Mouse (Mus musculus) thymus, postnatal 25 days (tissue): Measurements from ENCODE around the gene Pcif1.

Experiments used
- DNase-seq: peaks from one replicate; pipeline ENCODE4 v3.0.0; 2022

The Pcif1 gene

DNA sequence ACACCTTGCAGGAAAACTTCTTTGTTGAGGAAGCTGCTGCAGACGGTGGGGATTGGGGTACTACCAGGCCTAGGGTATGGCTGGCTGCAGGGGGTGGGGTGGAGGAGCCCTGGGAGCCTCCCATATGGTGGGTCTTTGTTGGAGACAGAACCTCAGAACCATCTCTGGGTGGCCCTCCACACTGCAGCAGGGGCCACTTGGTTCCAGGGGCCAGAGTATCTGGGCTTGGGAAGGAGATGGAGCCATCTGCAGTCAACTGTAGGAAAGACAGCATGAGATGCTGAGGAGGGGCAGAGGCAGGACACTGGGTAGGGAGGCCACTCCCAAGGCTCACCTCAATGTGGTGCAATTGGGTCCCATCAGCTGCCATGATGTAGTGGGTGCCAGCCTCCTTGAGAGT is 15.5 kb downstream of the Pcif1 start:
- DNase-seq, result no peak

- no peak for DNase-seq
Measured at GRCm38 (mm10) chr2:164895885-164896284, 16.8 kb downstream of the Pcif1 start.

GRCm38 (mm10) chr2:164898008-164898407 is 18.9 kb downstream of the Pcif1 start:
- peak; percentile 38 for DNase-seq

DNA sequence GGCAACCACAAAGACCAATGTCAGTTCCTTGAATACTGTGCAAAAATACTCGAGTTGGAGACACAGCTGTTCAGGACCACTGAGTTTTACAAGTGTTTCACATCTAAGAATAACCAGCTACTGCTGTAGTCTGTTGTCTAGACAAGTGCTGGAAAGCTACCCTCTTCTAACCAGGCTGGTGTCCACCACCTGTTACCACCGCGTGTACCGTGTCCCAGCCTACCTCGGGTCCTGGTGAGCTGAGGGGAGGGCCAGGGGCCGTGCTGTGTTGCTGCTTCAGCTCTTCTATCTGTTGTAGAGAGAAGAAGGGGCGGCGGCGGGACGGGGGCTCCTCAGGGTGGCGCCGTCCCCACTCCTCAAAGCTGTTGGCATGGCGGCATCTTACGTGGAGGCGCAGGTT is 19.9 kb downstream of the Pcif1 start:
- no peak for DNase-seq

DNA sequence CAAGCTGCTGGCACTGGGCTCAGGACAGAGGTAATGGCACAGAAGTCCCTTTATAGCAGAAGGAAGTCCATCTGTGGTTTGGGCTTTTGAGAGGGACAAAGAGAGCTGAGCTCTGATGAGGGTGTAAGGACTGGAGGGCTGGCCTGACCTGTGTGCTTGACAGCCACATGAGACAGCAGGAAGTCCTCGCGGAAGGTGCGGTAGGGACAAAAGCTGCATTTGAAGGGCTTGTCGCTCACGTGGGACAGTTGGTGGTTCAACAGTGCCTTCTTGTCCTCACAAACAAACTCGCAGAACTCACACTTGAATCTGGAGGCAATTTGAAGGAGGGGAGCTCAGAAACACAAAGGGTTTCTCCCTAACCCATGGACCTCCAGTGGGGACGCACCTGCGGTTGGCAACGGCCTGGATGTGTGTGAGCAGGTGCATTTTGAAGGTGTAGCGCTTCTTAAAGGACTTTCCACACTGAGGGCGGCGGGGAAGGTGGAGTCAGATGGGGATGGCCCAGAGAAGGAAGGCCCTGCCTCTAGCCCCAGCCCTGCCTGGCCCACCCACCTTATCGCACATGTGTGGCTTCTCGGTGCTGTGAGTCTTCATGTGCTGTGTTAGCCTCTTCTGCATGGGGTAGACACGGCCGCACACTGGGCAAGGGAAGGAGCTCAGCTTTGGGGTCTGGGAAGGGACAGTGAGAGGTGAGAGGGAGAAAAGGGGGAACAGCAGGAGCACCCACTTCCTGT is 20.8 kb downstream of the Pcif1 start:
- peak; percentile 49 for DNase-seq

- DNase-seq, result no peak
Measured at GRCm38 (mm10) chr2:164901380-164901779, 22.3 kb downstream of the Pcif1 start.

GRCm38 (mm10) chr2:164903496-164903895 is 24.4 kb downstream of the Pcif1 start:
- no peak for DNase-seq

GRCm38 (mm10) chr2:164906071-164906470 is 27.0 kb downstream of the Pcif1 start:
- no peak for DNase-seq

DNA sequence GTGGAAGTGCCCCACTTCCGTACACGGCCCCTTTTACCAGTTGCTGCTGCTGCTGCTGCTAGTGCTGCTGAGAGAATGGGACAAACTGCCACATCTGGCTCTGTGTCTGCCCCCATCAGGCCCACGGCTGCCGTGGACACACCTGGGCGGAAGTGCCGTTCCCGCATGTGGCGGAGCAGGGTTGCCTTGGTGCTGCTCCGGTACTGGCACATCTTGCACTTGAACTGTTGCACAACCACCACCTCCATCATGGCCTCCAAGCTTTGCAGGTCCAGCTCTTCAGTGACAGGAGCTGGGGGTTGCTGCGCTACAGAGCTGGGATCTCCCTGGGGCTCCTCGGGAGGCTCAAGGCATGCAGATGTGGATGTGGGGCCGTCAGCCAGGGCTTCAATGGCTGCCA is 28.4 kb downstream of the Pcif1 start:
- no peak for DNase-seq

GRCm38 (mm10) chr2:164908011-164908410 is 28.9 kb downstream of the Pcif1 start:
- DNase-seq, result no peak

DNA sequence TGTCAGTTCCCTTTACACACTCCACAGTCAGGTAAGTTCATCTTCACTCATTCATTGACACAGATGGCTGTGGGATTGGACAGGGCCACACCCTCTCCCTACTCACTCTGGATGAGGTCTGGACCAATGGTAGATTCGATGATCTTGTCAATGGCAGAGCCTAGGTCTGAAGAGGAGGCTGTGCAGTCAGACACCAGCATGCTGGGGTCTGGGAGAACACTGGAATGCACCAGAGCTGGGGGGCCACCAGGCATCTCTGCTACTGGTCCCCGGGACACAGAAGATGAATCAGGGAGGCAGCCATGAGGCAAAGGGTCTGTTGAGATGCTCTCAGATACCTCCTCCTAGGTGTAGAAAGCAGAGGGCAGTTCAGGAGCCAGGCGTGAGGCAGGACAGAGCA is 30.0 kb downstream of the Pcif1 start:
- no peak for DNase-seq

- DNase-seq, result no peak
Measured at GRCm38 (mm10) chr2:164909542-164909941, 30.4 kb downstream of the Pcif1 start.

- DNase-seq, result no peak
Measured at GRCm38 (mm10) chr2:164910360-164911061, 31.4 kb downstream of the Pcif1 start.

GRCm38 (mm10) chr2:164911086-164912048 is 32.3 kb downstream of the Pcif1 start, which contains the start of gene Zfp335:
Gene Zfp335 (minus strand): TSS chr2:164911757.
- DNase-seq, result peak; percentile 94

DNA sequence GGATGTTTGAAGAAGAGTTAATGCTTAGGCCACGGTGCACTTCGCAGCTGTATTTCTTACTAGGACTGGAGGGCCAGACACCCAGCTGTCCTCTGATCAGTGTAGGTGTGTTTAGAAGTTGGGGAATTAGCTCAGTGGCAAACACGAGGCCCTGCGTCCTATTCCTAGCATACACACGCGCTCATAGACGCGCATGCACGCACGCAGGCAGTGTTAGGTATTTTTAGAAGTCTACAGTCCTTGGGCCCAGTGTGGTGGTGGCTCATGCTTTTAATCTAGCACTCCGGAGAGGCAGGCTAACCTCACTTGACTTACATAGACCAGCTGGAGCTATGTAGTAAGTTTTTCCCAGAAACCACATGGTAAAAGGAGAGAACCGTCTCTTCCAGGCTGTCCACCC is 33.0 kb downstream of the Pcif1 start:
- no peak for DNase-seq

DNA sequence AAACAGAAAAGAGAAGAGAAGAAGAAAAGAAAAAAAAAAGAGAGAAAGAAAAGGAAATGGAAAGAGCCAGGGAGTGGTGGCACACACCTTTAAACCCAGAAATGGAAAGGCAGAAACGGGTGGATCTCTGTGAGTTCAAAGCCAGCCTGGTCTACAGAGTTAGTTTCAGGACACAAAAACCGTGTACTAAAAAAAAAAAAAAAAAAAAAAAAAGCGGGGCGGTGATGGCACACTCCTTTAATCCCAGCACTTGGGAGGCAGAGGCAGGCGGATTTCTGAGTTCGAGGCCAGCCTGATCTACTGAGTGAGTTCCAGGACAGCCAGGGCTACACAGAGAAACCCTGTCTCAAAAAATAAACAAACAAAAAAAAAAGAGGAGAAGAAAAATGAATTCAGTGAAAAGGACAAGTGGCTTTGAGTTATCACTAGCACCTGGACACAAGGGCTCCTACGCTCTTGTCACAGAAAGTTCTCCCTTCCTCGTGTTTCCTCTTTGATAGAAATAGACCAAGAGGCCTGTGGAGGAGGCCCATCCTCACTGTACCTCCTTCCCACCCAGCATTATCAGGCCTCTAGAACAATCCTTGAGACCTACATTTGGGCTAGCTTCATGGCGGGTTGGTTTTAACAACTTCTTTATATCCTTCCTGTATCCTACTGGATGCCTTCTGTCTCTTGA is 33.8 kb downstream of the Pcif1 start:
- DNase-seq, result no peak

DNA sequence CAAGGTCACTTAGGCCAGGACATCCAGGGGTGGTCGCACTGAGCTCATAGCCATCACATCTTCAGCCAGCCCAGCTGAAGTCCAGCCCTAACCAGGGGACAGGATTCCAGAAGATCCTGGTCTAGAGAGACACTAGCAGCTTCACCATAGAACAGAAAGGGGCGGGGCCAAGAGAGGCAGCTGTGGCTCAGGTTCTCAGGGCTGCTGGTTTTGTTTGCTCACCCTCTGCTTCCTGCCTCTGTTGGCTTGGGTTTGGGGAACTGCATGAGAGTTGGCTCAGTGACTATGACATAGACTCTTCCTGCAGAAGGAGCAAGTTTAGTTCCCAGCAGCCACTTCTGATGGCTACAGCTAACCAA is 34.3 kb downstream of the Pcif1 start:
- DNase-seq, result peak; percentile 87

DNA sequence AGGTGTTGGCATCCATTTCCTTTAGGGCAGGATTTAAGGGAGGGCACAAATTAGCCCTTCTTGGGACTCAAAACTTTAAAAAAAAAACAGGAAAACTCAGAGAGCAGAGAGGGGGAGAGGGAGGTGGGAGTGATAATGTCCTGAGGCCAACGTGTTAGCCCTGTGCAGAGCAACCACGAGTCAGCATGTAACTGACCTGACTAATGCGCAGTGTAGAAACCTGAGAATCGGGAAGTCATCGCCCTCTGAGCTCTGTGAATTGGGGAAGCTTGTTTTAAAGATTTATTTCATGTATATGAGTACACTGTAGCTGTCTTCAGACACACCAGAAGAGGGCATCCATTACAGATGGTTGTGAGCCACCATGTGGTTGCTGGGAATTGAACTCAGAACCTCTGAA is 37.7 kb downstream of the Pcif1 start:
- DNase-seq, result no peak

DNA sequence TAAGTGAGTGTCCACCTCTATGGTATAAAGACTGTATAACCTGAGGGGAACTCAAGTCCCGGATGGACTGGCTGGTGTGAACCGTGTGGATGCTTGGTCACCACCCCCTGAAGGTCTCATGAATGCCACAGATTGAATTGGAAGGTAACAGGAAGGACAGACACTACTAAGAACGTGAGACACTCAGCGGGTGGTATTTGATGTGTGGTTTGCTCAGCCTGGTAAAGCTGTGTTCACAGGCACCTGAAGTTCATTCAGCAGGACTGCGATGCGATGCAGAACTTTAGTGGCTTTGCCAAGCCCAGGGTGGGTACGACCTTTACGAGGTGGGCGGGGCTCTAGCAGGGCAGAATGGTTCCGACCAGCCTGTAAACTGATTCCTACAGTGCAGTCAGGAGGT is 38.3 kb downstream of the Pcif1 start:
- no peak for DNase-seq

GRCm38 (mm10) chr2:164918325-164918724 is 39.2 kb downstream of the Pcif1 start:
- peak; percentile 64 for DNase-seq

DNA sequence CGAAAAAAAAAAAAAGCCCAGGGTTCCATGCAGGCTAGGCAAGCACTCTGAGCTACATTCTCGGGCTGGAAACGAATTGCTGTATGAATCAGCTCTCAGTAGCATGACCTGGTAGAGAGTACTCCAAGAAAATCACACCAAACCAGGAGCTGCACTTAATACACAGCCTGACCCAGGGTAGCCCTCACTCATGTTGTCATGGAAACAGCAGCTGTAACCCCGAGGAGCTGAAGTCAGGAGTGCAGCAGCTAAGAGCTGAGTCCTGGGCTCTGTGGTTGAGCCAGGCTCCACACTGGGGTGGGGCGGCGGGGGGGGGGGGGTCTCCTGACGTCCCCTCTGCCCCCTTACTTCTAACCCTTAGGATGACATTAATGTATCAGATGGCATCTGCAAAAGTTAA is 42.9 kb downstream of the Pcif1 start:
- DNase-seq, result no peak

DNA sequence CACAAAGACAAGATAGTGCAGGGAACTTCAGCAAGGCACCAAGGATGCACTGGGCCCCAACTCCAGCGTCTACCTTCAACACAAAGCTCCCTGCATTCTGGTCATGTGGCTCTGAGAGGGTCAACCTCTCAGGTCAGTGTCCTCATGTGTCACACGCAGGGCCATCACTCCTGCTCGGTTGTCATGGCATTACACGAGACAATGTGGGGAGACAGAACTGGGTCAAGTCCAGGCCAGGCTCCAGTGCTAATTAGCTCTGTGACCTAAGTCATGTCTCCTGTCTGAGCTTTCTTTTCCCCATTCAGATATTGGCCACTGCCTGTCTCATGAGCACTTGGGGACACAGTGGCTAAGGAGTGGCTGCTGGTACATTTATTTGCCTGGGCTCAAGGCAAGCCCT is 44.2 kb downstream of the Pcif1 start:
- no peak for DNase-seq
